Mouse (Mus musculus) heart, adult 9 months (tissue): ENCODE measurements around the gene Arhgap4.
A peak's percentile ranks its signal among the peaks of the same experiment; 100 is the strongest.

Source experiments
- DNase-seq, 2 experiments: peaks; one replicate each; pipeline ENCODE4 v3.0.0; 2022; ENCODE audit warnings: low spot score in 2 of 2

Gene Arhgap4

DNA sequence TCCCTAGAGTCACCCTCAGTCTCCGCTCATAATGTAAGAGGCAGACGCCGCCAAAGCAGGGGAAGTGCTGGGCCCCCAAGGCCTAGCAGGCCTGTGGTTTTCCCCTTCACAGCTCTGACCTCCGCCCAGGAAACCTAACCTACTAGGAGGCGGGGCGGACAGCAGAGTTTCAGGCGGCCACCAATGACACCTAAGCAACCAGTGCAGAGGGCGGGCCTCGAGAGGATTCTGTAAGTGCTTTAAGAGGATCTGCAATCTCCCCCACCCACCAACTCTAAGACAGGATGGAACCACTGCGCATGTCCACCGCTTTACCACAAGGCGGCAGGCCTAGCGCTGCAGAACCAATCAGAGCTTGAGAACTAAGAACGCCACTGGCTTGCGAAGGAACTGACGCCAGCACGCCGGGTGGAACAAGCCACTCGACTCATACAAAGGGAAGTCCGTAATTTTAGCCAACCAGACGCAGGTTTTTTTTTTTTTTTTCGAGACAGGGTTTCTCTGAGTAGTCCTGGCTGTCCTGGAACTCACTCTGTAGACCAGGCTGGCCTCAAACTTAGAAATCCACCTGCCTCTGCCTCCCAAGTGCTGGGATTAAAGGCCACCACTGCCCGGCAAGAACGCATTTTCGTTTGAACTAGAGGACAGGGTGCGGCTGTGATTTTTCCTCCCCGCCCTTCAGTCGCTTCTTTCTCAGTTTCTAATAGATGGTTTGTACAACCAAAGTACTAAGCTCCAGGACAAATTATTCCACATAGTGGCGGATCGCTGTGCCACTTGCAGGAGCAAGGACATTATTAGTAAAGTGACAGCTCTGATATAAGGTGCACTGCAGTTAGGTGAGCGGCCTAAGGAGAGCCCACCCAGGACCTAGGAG is 6.6 kb downstream of the Arhgap4 start:
- DNase-seq: peak; percentile 89 to 97

DNA sequence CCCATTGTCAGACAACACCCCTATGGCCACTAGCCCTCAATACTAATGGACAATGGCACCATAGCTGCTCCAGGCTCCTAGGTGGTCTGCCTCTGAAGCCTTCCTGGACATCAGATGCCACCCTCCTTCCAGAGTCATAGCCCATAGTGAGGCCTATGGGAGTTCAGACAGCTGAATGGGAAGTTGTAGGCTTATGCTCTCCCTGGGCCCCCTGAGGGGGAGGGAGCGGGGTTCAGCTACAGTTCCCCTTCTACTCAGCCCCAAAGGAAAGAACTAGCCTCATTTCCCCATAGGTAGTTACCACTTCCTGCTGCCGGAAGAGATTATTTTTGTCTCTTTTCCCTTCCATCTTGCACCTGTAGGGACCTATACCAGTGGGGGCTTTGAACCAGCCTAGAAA is 10.1 kb downstream of the Arhgap4 start:
- DNase-seq: peak in 1 of 2 experiments; percentile 12

DNA sequence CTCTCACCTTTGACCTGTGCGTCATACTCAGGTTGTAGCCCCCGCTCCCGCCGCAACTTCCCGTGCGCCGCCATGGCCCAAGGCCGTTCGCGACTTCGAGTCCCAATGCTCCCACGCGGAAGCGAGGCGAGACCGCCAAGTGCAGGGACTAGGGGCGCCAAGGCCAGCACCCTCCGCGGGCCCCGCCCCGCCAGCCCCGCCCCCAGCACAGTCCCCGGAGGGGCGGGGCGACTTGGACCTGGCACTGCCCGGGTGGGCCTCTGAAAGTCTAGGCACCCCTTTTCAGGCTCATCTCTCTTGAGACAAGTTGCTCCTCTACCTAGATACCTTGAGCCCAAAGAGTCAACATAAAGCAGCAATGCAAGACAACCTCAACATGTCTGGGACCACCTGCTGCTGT is 10.5 kb downstream of the Arhgap4 start:
- DNase-seq: no peak

DNA sequence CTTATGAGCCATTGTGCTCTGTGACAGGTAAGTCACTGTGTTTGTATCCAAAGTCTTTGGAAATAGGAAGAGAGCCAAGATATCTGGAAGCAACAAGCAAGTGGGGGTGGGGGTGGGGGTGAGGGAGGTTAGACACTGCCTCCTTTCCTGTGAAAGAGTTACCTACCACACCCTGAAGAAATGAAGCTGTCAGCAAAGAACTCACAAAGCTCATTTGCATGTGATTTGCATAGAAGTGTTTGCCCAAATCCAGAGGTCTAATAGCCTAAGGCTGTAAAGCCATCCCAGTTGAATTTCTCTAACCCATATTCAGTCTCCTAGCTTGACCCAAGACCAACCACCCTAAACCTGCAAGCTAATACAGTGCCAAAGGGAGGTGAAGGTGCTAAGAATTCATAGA is 11.2 kb downstream of the Arhgap4 start:
- DNase-seq: no peak

DNA sequence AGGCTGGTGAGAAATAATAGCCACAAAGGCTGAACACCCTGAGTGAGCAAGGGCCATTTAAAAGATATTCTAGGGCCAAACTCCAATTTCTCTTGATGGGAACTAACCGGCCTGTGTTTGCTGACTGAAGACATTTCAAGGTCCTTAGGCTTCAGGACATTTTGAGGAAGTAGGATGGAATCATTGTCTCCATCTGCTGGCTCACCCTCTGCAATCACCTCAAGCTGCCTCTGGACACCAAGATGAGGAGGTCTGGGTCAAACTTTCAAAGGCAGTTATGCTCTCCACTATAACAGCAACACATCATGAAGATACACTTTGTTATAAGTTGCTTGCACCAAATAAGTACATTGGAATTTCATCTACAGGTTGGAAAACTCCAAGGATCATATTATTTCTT is 11.6 kb downstream of the Arhgap4 start:
- DNase-seq: no peak

DNA sequence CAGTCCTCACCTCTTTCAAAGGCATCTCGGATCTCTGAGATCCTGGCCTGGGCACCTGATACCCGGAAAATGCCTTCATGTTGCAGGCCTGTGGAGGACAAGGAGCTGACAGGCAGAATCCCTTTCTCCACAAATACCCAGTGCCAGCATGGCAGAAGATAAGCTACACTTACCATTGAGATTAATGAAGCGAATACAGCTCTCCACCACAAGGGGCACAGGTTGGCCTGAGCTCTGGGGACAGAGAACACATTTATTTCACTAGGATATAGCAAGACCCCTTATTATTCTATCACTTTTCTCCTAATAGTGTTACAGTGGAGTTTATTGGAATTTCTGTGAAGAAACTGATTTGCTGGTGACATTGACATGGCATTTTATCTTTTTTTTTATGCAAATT is 23.7 kb downstream of the Arhgap4 start:
- DNase-seq: no peak

DNA sequence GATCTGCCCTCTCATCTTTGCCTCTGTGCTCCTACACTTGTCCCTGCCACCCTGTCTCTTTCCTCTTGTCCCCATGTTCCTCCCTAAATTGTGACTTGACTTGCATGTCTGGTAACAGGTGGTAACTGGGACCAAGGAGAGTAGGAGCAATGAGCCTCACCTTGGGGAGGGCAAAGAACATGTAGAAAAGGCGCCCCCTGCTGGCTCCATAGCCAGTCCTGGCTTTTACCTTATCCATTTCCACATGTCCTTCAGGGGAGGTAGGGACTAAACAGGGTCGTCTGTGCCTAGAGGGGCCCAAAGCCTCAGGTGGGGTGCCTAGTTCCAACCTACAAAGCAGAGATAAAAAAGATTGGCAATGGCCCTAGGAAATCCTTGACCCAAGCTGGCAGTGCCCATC is 26.0 kb downstream of the Arhgap4 start, which contains the start of gene L1cam:
TSS of gene L1cam (minus strand) at position 387 of the 400 bp plus-strand sequence.
- DNase-seq: no peak

DNA sequence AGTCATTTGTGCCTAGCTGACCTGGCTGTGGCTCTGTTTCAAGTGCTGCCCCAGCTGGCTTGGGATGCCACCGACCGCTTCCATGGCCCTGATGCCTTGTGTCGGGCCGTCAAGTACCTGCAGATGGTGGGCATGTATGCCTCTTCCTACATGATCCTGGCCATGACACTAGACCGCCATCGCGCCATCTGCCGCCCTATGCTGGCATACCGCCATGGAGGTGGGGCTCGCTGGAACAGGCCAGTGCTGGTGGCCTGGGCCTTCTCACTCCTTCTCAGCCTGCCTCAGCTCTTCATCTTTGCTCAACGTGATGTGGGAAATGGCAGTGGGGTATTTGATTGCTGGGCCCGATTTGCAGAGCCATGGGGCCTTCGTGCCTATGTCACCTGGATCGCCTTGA is 28.8 kb downstream of the Arhgap4 start:
- no peak for DNase-seq

DNA sequence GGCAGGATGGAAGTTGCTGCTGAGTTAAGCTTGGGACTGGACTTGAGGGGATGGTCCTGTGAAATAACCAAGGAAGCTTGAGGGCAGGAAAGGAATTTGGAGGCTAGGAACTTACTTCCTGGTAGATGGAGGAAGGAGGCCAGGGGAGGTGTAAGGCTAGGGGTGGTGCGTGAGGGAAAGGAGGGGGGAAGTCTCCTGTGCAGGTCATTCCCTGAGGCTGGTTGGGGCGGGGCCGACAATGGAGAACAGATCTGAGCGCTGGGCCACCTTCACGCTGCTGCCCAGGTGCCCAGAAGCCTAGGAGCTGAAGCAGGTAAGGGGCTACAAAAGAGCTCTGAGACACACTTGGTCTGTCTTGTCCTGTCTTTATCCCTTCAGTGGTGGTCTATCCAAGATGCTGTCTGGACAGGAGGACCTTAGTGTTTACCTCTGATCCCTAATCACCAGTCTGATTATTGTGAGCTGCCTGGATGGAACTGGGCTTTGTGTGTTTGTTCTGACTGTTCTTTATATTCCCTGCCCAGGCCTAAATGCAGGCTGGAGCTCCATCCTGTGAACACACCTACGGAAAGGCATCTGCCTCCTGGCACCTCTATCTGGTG is 30.0 kb downstream of the Arhgap4 start, which contains the start of gene Avpr2:
TSS of gene Avpr2 (plus strand) at position 552 of the 602 bp plus-strand sequence.
- DNase-seq: no peak

DNA sequence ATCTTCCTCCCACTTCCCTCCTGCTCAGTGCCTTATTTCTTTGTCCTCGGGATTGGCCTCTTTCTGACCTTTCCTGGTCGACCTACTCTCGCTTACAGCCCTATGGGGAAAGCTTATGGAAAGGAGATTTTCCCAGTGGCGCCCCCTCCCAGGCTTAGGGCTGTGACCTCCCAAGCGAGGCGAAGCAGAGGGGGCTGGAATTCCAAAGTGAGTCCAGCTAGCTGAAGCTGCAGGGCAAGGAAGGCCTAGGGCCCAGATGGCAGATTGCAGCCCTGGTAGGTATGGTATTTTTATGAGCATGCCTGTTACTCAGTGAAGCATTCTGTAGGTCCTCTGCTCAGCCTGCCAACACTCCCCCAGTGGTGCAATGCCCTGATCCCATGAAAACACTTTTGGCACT is 40.2 kb downstream of the Arhgap4 start:
- DNase-seq: no peak

DNA sequence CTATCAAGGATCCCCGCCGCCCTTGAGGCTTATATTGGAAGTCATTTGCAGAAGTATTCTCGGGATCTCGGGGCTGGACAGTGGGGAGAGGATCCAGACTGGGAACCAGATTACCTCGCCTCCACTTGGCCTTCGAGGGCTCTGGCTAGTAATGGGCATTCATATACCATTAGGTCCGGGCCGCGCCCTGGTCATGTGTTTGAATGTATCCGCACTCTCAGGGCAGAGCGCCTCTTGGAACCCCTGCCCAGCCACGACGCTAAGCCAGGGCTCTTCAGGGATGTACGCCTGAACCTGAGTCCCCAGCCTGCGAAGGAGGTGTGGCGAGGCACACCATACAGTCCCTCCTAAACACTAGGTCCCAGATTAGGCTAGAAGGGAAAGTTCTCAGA is 40.6 kb downstream of the Arhgap4 start:
- DNase-seq: no peak

DNA sequence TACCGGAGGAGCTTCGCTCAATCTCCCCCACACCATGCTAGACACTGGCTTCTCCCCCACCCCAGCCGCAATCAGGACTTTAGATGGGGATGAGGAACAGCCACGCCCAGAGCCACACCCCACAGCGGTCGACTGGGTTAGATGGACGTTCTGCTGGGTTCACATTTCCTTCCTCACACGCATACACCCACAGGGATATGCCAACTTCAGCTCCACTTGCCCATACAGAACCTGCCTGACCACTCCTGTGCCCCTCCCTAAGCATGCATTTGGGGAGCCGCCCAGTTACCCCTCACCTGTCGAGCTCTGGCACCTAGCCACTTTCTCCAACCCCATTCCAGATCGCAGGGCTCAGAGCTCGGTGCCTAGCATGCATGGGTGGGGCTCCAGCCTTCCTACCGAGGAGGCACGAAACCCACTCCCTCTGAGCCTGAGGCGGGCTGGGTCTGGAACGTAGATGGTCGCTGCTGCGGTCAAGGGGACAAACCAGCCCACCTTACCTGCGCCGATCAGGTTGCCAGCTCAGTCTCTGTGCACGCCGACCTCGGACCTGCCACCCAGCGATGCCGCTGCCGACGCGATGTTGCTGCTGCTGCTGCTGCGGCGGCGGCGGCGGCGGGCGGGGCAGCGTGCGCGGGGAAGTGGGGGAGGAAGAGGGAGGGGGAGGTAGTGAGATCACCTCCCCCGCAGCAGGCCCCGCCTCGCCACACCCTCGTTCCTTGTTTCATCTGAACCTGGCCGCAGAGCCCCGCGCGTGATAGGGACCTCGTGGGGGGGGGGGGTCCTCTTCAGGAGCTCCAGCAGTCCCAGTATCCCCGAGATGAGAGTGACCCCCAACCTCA is 41.3 kb downstream of the Arhgap4 start:
- no peak for DNase-seq

DNA sequence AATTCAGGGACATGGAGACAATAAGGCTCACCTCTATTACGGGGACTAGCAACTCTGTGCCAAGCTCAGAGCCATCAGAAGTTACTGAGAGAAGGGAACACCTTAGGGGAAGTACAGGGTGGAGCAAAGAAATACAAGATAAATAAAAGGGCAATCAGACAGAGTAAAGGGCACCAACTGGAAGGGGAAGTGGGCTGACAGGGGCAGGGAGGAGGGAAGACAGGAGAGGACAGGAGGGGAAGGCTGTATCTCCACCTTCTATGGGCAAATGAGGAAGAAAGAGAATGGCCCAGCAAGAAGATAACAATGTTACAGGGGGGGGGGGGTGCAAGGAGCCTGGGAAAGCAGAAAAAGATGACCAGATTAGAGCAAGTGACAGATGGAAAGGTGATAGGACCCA is 44.7 kb downstream of the Arhgap4 start:
- no peak for DNase-seq

DNA sequence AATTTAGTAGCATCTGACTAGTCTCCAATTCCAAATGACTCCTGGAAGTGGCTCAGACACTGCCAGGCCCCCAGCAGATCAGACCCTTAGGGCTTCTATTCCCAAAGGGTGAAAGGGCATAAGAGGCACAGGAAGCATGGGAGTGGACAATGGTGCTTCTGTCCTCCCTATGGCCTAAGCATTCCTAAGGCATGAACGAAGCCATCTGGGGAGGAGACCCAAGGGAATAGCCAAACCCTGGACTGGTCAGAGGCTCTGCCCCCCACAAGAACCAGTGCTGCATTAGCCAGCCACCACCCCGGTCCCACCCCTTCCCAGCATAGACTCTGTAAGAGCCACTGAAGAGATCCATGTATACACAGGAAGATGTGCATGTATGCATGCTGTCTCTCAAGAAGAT is 45.8 kb downstream of the Arhgap4 start:
- no peak for DNase-seq

DNA sequence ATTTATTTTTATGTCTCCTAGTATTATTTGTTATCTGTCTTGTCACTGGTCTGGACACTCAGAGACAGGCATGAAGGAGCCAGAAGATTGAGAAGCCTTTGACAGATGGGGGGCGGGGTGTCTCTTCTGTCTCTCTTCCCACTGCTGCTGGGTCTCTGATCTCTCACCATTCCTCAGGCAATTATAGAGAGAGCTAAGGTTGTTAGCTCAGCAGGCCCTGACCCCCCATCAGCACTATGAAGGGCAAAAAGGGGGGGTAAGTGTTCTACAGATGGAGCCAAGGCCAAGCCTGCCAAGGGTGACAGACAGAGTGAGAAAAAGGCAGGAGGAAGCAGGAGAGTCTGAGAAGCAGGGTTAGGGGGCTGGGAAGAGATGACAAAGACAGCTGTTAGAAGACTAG is 49.7 kb downstream of the Arhgap4 start:
- DNase-seq: no peak

DNA sequence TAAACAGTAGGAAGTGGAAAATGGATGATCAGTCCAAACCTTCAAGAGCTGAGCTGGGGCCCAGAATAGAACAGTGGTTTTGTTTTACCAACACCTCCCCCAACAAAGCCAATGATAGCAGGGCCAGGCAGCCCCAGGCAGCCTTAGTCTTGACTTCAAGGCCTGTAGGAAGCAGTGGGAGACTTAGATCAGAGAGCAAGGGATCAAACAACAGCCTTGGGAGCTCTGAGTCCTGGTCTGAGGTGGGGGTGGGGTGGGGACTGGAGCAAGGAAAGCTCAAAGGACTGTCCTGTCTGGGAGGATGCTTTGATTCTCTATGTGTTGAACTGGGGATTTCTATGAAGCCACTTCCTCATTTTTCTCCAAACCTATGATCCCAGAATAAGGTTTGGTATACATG is 50.2 kb downstream of the Arhgap4 start:
- no peak for DNase-seq

DNA sequence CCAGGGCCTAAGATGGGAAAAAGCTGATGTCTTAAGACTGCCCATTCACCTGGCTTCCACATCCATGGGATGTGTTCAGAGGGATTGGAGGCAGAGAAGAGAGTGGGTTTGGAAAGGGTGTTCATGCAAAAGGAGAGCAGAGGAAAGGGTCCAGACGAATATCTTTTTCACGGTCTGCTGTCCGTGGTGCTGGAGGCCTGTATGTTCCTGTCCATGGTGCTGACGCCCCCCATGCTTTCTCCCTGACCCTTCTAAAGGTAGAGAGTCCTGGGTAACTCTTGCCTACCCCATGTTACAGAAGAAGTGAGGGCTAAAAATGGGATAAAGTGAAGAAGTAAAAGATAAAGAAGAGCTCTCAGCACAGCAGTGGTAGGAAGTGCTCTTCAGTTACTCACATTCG is 52.3 kb downstream of the Arhgap4 start:
- no peak for DNase-seq

DNA sequence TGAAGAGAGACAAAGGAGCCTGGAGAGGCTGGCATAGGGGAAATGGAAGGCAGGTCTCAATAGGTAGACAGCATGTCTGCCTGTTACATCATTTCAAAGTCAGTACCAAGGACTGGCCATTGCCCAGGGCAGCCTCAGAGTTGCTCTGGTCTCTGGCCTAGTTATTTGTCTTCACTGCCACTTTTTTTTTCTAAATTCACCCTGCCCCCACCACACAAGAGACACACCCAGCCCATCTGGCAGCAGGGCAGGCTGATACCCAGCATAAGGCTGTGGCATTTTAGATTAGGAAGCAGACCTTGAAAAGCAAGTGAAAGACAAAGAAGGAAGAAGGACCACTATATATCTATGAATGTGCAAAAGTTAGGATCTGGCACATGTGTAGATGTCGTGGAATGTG is 53.8 kb downstream of the Arhgap4 start:
- DNase-seq: no peak

DNA sequence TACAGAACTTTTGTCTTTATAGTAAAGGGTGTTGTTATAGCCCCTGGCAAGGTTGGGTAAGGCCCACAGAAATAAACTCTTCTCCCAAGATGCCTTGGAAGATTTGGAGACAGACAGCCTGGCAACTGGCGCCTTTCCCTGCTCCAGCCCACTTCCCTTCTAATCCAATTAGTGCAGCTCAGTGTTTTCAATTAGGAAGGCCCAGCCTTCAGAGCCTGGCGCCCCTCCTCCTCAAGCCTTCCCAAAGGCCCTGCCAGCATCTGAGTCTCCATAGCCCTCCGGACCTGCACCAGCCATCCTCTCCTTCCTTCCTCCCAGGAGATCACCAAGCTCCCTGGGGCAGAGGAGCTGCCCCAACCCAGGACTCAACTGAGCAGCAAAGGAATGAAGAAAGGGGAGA is 54.4 kb downstream of the Arhgap4 start:
- DNase-seq: no peak

DNA sequence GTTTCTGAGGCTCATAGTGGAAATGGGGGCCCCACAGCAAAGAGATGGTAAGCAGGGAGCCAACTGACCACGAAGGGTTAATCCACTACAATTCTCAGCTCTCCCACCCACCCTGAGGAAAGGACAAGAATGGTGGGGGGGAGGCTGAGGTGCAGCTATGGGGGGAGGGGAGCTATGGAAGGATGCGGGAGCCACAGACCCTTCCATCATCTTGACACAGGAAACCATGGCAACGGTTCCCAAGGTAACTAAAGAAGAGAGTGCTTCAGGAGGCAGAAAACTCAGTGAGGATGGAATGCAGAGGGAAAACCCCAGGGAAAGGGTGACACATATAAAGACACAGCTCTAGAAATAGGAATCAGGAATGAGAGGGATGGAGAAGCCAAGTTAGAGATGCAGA is 57.0 kb downstream of the Arhgap4 start:
- no peak for DNase-seq

DNA sequence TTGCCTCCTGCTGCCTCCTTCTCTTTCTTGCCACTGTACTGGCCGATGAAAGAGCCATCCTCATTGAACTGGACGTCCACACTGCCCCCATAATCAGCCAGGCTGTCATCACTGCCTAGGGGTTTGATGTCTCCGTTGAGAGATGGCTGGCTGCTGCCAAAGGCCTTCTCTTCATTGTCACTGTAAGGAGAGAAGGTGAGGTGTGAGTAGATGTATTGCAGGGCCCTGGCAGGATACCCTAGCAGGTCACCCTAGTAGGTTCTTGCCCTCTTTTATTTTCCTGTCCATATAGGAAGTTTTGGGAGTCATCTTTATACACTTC is 66.6 kb downstream of the Arhgap4 start:
- DNase-seq: peak; percentile 32 to 39

DNA sequence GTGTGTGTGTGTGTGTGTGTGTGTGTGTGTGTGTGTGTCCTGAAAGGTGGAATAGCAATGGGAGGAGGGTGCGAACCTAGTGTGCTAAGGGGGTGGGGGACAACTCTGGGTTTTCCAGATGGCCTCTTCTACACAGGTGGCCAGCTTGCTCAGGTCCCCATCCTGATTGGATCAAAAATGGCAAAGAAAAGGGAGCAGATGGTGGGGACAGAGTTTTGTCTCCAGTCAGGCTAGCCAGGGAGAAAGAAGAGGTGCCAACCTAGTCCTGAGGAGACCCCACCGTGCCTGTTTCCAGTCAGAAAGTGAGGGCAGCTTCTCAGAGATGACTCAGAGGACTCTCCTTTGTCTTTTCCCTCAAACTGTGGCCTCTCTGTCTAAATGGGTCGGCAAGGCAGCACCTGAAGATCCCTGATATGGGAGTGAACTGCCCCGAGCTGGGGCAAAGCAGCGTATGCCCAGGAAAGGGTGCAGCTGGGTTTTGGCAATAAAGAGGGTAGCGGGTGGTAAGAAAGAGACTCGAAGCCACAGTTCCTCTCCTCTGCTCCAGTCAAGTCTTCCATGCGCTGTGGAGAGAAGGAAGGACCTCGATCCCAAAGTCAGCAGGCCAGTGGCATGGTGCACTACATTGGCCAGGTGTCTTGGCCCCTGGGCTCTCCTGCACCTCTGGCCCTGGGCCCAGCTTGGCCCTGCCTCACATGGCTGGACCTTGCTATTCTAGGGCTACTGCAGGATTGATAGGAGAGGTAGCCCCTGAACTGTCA is 67.2 kb downstream of the Arhgap4 start:
- no peak for DNase-seq
